Mouse (Mus musculus) fat pad, adult 2 months (tissue): ENCODE data around the gene Slc25a48.

Experiments
- DNase-seq: peaks from one replicate; pipeline ENCODE4 v3.0.0-alpha.2; 2011; ENCODE audit warnings: low read depth, low spot score; ENCODE audit errors: extremely low read depth

The Slc25a48 gene

GRCm38 (mm10) chr13:56438211-56439075, at the start of gene Slc25a48:
Gene Slc25a48, plus strand, starts transcription at chr13:56438355.
- no peak for DNase-seq

GRCm38 (mm10) chr13:56397572-56397971, 40.6 kb upstream of the Slc25a48 start:
- DNase-seq, result no peak

GRCm38 (mm10) chr13:56401186-56401585, 37.0 kb upstream of the Slc25a48 start:
- no peak for DNase-seq

- DNase-seq, result no peak
Observed at GRCm38 (mm10) chr13:56403381-56404086, 34.6 kb upstream of the Slc25a48 start.

GRCm38 (mm10) chr13:56404511-56405140, 33.5 kb upstream of the Slc25a48 start:
- no peak for DNase-seq

GRCm38 (mm10) chr13:56412286-56412873, 25.8 kb upstream of the Slc25a48 start:
- DNase-seq, result no peak

GRCm38 (mm10) chr13:56418685-56419483, 19.3 kb upstream of the Slc25a48 start:
- no peak for DNase-seq

GRCm38 (mm10) chr13:56419538-56419937, 18.6 kb upstream of the Slc25a48 start:
- no peak for DNase-seq

GRCm38 (mm10) chr13:56422072-56422723, 16.0 kb upstream of the Slc25a48 start:
- DNase-seq, result no peak

- no peak for DNase-seq
Observed at GRCm38 (mm10) chr13:56425931-56426330, 12.2 kb upstream of the Slc25a48 start.

- no peak for DNase-seq
Observed at GRCm38 (mm10) chr13:56426365-56426764, 11.8 kb upstream of the Slc25a48 start, which contains the start of gene Gm3045. Gene Gm3045, plus strand, starts transcription at chr13:56426594.

- DNase-seq, result no peak
Observed at GRCm38 (mm10) chr13:56428724-56429500, 9.2 kb upstream of the Slc25a48 start.

- no peak for DNase-seq
Observed at GRCm38 (mm10) chr13:56432496-56432895, 5.7 kb upstream of the Slc25a48 start.

GRCm38 (mm10) chr13:56433466-56433865, 4.7 kb upstream of the Slc25a48 start:
- DNase-seq, result no peak

GRCm38 (mm10) chr13:56434311-56434751, 3.8 kb upstream of the Slc25a48 start:
- DNase-seq, result no peak

- DNase-seq, result no peak
Observed at GRCm38 (mm10) chr13:56435615-56436287, 2.4 kb upstream of the Slc25a48 start.

- DNase-seq, result no peak
Observed at GRCm38 (mm10) chr13:56443411-56443810, 5.3 kb downstream of the Slc25a48 start.

GRCm38 (mm10) chr13:56444112-56444511, 6.0 kb downstream of the Slc25a48 start:
- DNase-seq, result no peak
